Mouse (Mus musculus) heart, embryonic 16.5 days (tissue): Measurements from ENCODE around the gene Dgkq. TPM values are rescaled to one million over a fixed set of nuclear protein-coding genes. Genes with fewer than 3 reads are reported as not detected.

Experiments used
- ATAC-seq: fragments of 200-750 bp; cut with Nextera tagmentation; replicated peaks from 2 replicates; pipeline ENCODE4 v1.8.0; 2017; ENCODE audit warnings: moderate number of reproducible peaks; ENCODE audit not compliant: insufficient read depth, low FRiP score; ENCODE audit errors: extremely low read depth
- H3K27ac ChIP-seq: fragments of 300-500 bp; sonication (generic); 2 replicates; pipeline ENCODE4 v1.5.1; 2014; ENCODE audit warnings: mild to moderate bottlenecking, low read length, control low read depth, moderate library complexity
- H3K27me3 ChIP-seq: fragments of 300-500 bp; sonication (generic); 2 replicates; pipeline ENCODE4 v1.6.1; 2014; ENCODE audit warnings: low read length, mixed read lengths; ENCODE audit not compliant: control insufficient read depth, insufficient read depth
- H3K36me3 ChIP-seq: fragments of 300-500 bp; sonication (generic); 2 replicates; pipeline ENCODE4 v1.6.1; 2014; ENCODE audit not compliant: control insufficient read depth, insufficient read depth
- H3K4me1 ChIP-seq: fragments of 300-500 bp; sonication (generic); 2 replicates; pipeline ENCODE4 v1.6.1; 2014; ENCODE audit warnings: low read length, mixed read lengths; ENCODE audit not compliant: control insufficient read depth, insufficient read depth
- H3K4me2 ChIP-seq: fragments of 300-500 bp; sonication (generic); 2 replicates; pipeline ENCODE4 v1.6.1; 2014; ENCODE audit warnings: low read depth, mild to moderate bottlenecking, control low read depth, low read length
- H3K4me3 ChIP-seq: fragments of 300-500 bp; sonication (generic); 2 replicates; pipeline ENCODE4 v1.5.1; 2014; ENCODE audit warnings: mild to moderate bottlenecking, control low read depth, low read length
- H3K9ac ChIP-seq: fragments of 300-500 bp; sonication (generic); 2 replicates; pipeline ENCODE4 v1.6.1; 2014; ENCODE audit warnings: low read length, control low read depth
- H3K9me3 ChIP-seq: fragments of 300-500 bp; sonication (generic); replicated peaks from 2 replicates; pipeline ENCODE4 v1.6.1; 2016; ENCODE audit warnings: low read length; ENCODE audit not compliant: control insufficient read depth
- WGBS: fragments of 180-500 bp; shearing (Covaris S2); extraction: QIAGEN DNeasy Blood & Tissue Kit; methylation state at CpG from one replicate; pipeline ENCODE4 v1.1.7; 2014; 5-methylcytosine and 5-hydroxymethylcytosine counted together
- polyA plus RNA-seq: library from polyadenylated mRNA; unstranded; fragments of >200 nt; fragmentation: Nextera tagmentation; extraction: Ambion mirVana; gene quantifications from 2 replicates; pipeline ENCODE4 v1.2.1, GENCODE M21; 2015

Dgkq gene
- polyA plus RNA-seq = 6.3 and 7.2 TPM in 2 replicates

GRCm38 (mm10) chr5:108668977-108669936 is at the start of gene Dgkq:
Gene Dgkq (minus strand): TSS chr5:108669672.
- WGBS = 5% methylated on average over 43 of the region's 43 CpGs
- H3K27ac ChIP-seq = peak within 1 kb of the TSS; percentile 88

GRCm38 (mm10) chr5:108718051-108718450 is 48.6 kb upstream of the Dgkq start:
- Histone ChIP-seq H3K4me3 (no peak overlapping the region), H3K4me1 (no peaks in the 10 kb centered on the region), H3K4me2 (no peak overlapping the region), H3K27ac (no peak overlapping the region), H3K36me3 (no peaks in the 10 kb centered on the region), H3K9ac (no peak overlapping the region), H3K9me3 (no peaks in the 10 kb centered on the region), H3K27me3 (no peaks in the 10 kb centered on the region)
- WGBS = 46% methylated on average over 4 of the region's 4 CpGs
- no peak for ATAC-seq

More at GRCm38 (mm10) chr5:108668977-108669936, at the start of gene Dgkq:
- H3K4me3 ChIP-seq = peak within 1 kb of the TSS; percentile 68
- peaks cover 21% of the 10 kb centered on the region for H3K36me3 ChIP-seq
- H3K4me1 ChIP-seq = peaks cover 12% of the 10 kb centered on the region
- no peaks in the 10 kb centered on the region for H3K9me3 ChIP-seq
- H3K27me3 ChIP-seq = 0 out of 2 replicates have a peak, but pooled peaks cover 2% of the 10 kb centered on the region
- H3K4me2 ChIP-seq = peak within 1 kb of the TSS; percentile 88
- ATAC-seq = peak; percentile 87
- H3K9ac ChIP-seq = peak within 1 kb of the TSS; percentile 90

- H3K27me3 ChIP-seq = no peaks in the 10 kb centered on the region
- H3K27ac ChIP-seq = no peak overlapping the region
- no peaks in the 10 kb centered on the region for H3K9me3 ChIP-seq
- H3K36me3 ChIP-seq = no peaks in the 10 kb centered on the region
- 76% methylated on average over 1 of the region's 1 CpGs for whole genome bisulfite sequencing
- H3K4me3 ChIP-seq = no peak overlapping the region
- H3K4me2 ChIP-seq = no peak overlapping the region
- no peaks in the 10 kb centered on the region for H3K4me1 ChIP-seq
- no peak for ATAC-seq
- no peak overlapping the region for H3K9ac ChIP-seq
Observed at GRCm38 (mm10) chr5:108715974-108716373, 46.5 kb upstream of the Dgkq start.

GRCm38 (mm10) chr5:108714149-108714548 is 44.7 kb upstream of the Dgkq start:
- Histone ChIP-seq H3K27ac (peak overlapping the region; percentile 23), H3K9ac (no peak overlapping the region), H3K27me3 (no peaks in the 10 kb centered on the region), H3K4me2 (no peak overlapping the region), H3K4me1 (no peaks in the 10 kb centered on the region), H3K36me3 (no peaks in the 10 kb centered on the region), H3K4me3 (no peak overlapping the region), H3K9me3 (no peaks in the 10 kb centered on the region)
- WGBS = 54% methylated on average over 6 of the region's 6 CpGs
- ATAC-seq = peak; percentile 42; the same call in 1 of the 2 replicates

- Histone ChIP-seq H3K36me3 (no peaks in the 10 kb centered on the region), H3K27me3 (no peaks in the 10 kb centered on the region), H3K4me2 (no peak overlapping the region), H3K27ac (peak overlapping the region; percentile 23), H3K4me3 (no peak overlapping the region), H3K4me1 (no peaks in the 10 kb centered on the region), H3K9me3 (no peaks in the 10 kb centered on the region), H3K9ac (no peak overlapping the region)
- ATAC-seq = no peak
Observed at GRCm38 (mm10) chr5:108713691-108714090, 44.2 kb upstream of the Dgkq start.

- Histone ChIP-seq H3K9me3 (no peaks in the 10 kb centered on the region), H3K4me1 (no peaks in the 10 kb centered on the region), H3K27ac (no peak overlapping the region), H3K36me3 (no peaks in the 10 kb centered on the region), H3K27me3 (no peaks in the 10 kb centered on the region), H3K4me2 (no peak overlapping the region), H3K9ac (no peak overlapping the region), H3K4me3 (no peak overlapping the region)
- no peak for ATAC-seq
- WGBS = 82% methylated on average over 2 of the region's 2 CpGs
Observed at GRCm38 (mm10) chr5:108713096-108713495, 43.6 kb upstream of the Dgkq start.

GRCm38 (mm10) chr5:108711968-108712367 is 42.5 kb upstream of the Dgkq start:
- Histone ChIP-seq H3K27ac (no peak overlapping the region), H3K27me3 (no peaks in the 10 kb centered on the region), H3K4me2 (no peak overlapping the region), H3K9ac (no peak overlapping the region), H3K36me3 (no peaks in the 10 kb centered on the region; the same call in 1 of the 2 replicates), H3K4me1 (no peaks in the 10 kb centered on the region), H3K4me3 (no peak overlapping the region), H3K9me3 (no peaks in the 10 kb centered on the region)
- ATAC-seq = no peak
- WGBS = 68% methylated on average over 6 of the region's 6 CpGs

- H3K9me3 ChIP-seq = no peaks in the 10 kb centered on the region
- no peak for ATAC-seq
- no peak overlapping the region for H3K27ac ChIP-seq
- peaks cover 11% of the 10 kb centered on the region for H3K36me3 ChIP-seq
- no peak overlapping the region for H3K9ac ChIP-seq
- no peak overlapping the region for H3K4me2 ChIP-seq
- H3K4me1 ChIP-seq = no peaks in the 10 kb centered on the region
- no peaks in the 10 kb centered on the region for H3K27me3 ChIP-seq
- no peak overlapping the region for H3K4me3 ChIP-seq
- WGBS = 45% methylated on average over 6 of the region's 6 CpGs
Observed at GRCm38 (mm10) chr5:108708981-108709731, 39.7 kb upstream of the Dgkq start.

GRCm38 (mm10) chr5:108708419-108708818 is 38.9 kb upstream of the Dgkq start:
- H3K4me3 ChIP-seq = no peak overlapping the region
- 0 out of 2 replicates have a peak, but pooled peaks cover 2% of the 10 kb centered on the region for H3K4me1 ChIP-seq
- ATAC-seq = no peak
- no peak overlapping the region for H3K9ac ChIP-seq
- H3K9me3 ChIP-seq = no peaks in the 10 kb centered on the region
- no peaks in the 10 kb centered on the region for H3K27me3 ChIP-seq
- H3K4me2 ChIP-seq = no peak overlapping the region
- H3K36me3 ChIP-seq = peaks cover 11% of the 10 kb centered on the region
- no peak overlapping the region for H3K27ac ChIP-seq
- WGBS = 96% methylated on average over 1 of the region's 1 CpGs
